Mouse (Mus musculus) adrenal gland, postnatal 0 days (tissue): ENCODE measurements around the gene Sstr1. TPM values are rescaled to one million over a fixed set of nuclear protein-coding genes. Genes with fewer than 3 reads are reported as not detected.

Experiments used
- polyA plus RNA-seq: library from polyadenylated mRNA; unstranded; fragments of >200 nt; fragmentation: Nextera tagmentation; extraction: Ambion mirVana; gene quantifications from 2 replicates; pipeline ENCODE4 v1.2.1, GENCODE M21; 2015

Gene Sstr1
- polyA plus RNA-seq: 0.33 and 0.79 TPM in 2 replicates

DNA sequence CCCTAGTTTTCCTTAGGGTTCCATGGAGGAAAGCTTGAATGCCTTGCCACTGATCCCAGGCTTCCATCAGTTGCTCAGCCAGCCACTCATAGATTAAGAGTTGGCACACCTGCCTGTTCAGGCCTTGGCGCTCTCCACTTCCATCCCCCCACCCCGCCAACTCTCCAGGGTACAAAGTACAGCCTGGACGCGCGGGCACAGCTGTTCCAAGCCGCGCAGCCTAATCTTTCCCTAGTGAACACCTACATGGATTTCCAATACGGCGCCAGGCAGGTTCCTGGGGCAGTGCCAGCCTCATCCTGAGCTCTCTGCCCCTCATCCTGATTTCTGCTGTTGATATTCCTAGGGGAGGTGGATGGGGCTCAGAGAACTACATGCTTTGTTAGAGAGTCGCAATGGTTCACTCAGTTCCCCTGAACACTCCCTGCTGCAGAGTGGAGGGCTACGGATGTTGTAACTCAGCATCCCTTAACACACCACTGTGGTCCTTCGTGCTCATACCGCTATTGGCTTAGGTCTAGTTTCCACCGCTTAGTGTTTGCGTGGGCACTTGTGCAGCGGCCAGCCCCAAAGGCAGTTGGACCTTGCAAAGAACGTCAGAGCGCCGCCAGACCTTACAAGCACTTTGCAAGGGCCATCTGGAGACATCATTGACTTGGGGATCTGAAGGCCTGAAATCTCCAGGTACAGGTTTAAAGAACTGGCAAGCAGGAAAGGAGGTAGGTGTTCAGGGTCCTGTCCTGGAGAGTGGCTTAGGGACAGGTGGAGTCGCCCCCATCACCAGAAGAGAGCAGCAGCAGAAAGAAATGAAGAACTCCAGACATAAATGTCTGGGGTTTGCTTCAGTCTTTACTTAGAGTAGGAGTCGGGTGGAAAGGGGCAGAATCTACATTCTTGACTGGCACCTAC is at the start of gene Sstr1:
TSS of gene Sstr1 (plus strand) at position 610 of the 909 bp plus-strand sequence.

Other genes with a start within 250 kb of the Sstr1 start
- gene Clec14a, start 57.5 kb downstream of the Sstr1 start, polyA plus RNA-seq: 12.3 and 15.5 TPM in 2 replicates